15 mouse cellular contexts compared by ENCODE assay signal in genomic region chr5:124209850-124210249, GRCm38 (mm10). TPM values are rescaled to one million over a fixed set of nuclear protein-coding genes. Genes with fewer than 3 reads are reported as not detected.
DNase-seq lines count a peak whose midpoint lies in the region; ATAC-seq and TF ChIP-seq lines count a peak whose summit lies in the region.
"Had no signal": no experiment of that assay in that cellular context is flagged by ENCODE, and none has a peak within 500 bp of the region (broad histone marks: within the 10 kb centered on the region; RNA-seq: fewer than 3 reads in every experiment).

No protein-coding gene starts in this region.

- peaks cover 84 to 90% of the 10 kb centered on the region in 2 experiments for H3K4me1 ChIP-seq in heart, embryonic 14.5 days (ENCODE audit: control insufficient read depth in 2 of 2, insufficient read depth in 2 of 2, low read length in 2 of 2)
- H3K4me1 ChIP-seq in testis, adult 2 months (ENCODE audit: control insufficient read depth, insufficient read depth, low read length), result peaks cover 2% of the 10 kb centered on the region; the same call in 1 of the 2 replicates
- H3K4me1 ChIP-seq in liver, embryonic 11.5 days (replicated peaks; ENCODE audit: control insufficient read depth, insufficient read depth, low read length), result peaks cover 79% of the 10 kb centered on the region
- H3K4me1 ChIP-seq in forebrain, embryonic 15.5 days, result peaks cover 10% of the 10 kb centered on the region

- H3K36me3 ChIP-seq in heart, embryonic 14.5 days (ENCODE audit: control insufficient read depth, insufficient read depth, low read length), result peaks cover 4% of the 10 kb centered on the region
- H3K36me3 ChIP-seq in testis, adult 2 months (ENCODE audit: control insufficient read depth, insufficient read depth, low read length), result no peaks in the 10 kb centered on the region
- H3K36me3 ChIP-seq in liver, embryonic 11.5 days (ENCODE audit: control insufficient read depth, insufficient read depth, low read length), result 0 out of 2 replicates have a peak, but pooled peaks cover under 1% of the 10 kb centered on the region
- no peaks in the 10 kb centered on the region for H3K36me3 ChIP-seq in forebrain, embryonic 15.5 days

- 21% methylated on average over 6 of the region's 6 CpGs for WGBS in heart, embryonic 14.5 days
- 30% methylated on average over 6 of the region's 6 CpGs for WGBS in liver, embryonic 11.5 days
- 58% methylated on average over 6 of the region's 6 CpGs for WGBS in forebrain, embryonic 15.5 days

- peak overlapping the region; percentile 65 for H3K9ac ChIP-seq in heart, embryonic 14.5 days (ENCODE audit: low read length)
- H3K9ac ChIP-seq in liver, embryonic 11.5 days (ENCODE audit: low read depth, low read length), result 0 out of 2 replicates have a peak overlapping the region, but pooled peaks have one; percentile 6
- H3K9ac ChIP-seq in forebrain, embryonic 15.5 days (replicated peaks), result no peak overlapping the region
- H3K9ac ChIP-seq: embryonic facial prominence, embryonic 12.5 days had no signal

- no peaks in the 10 kb centered on the region for H3K27me3 ChIP-seq in heart, embryonic 14.5 days (ENCODE audit: control insufficient read depth, insufficient read depth, low read length)
- H3K27me3 ChIP-seq in testis, adult 2 months (ENCODE audit: control insufficient read depth, insufficient read depth, low read length), result no peaks in the 10 kb centered on the region
- no peaks in the 10 kb centered on the region for H3K27me3 ChIP-seq in liver, embryonic 11.5 days (replicated peaks; ENCODE audit: control insufficient read depth, insufficient read depth, low read length)
- H3K27me3 ChIP-seq in forebrain, embryonic 15.5 days, result no peaks in the 10 kb centered on the region
- H3K27me3 ChIP-seq: embryonic facial prominence, embryonic 12.5 days; megakaryocyte, embryonic 14.5 days had no signal

- H3K4me3 ChIP-seq in heart, embryonic 14.5 days (ENCODE audit: control insufficient read depth in 1 of 2, insufficient read depth in 1 of 2, low read depth in 1 of 2, low read length in 2 of 2), result no peak overlapping the region
- no peak overlapping the region for H3K4me3 ChIP-seq in testis, adult 2 months (ENCODE audit: control insufficient read depth, low read depth, low read length)
- no peak overlapping the region for H3K4me3 ChIP-seq in liver, embryonic 11.5 days (ENCODE audit: low read depth, low read length)
- no peak overlapping the region for H3K4me3 ChIP-seq in forebrain, embryonic 15.5 days
- H3K4me3 ChIP-seq: embryonic facial prominence, embryonic 12.5 days; megakaryocyte, embryonic 14.5 days had no signal

- no peak for TF ChIP-seq CTCF in testis, adult 2 months (IDR thresholded peaks at IDR 0.05; ENCODE audit: control insufficient read depth, insufficient read depth, insufficient replicate concordance, low read depth, low read length)

- no peaks in the 10 kb centered on the region for H3K9me3 ChIP-seq in heart, embryonic 14.5 days (ENCODE audit: control insufficient read depth, low read length)
- H3K9me3 ChIP-seq in liver, embryonic 11.5 days (ENCODE audit: control insufficient read depth, low read length), result no peaks in the 10 kb centered on the region
- H3K9me3 ChIP-seq in forebrain, embryonic 15.5 days, result no peaks in the 10 kb centered on the region
- H3K9me3 ChIP-seq: embryonic facial prominence, embryonic 12.5 days; megakaryocyte, embryonic 14.5 days had no signal

- H3K4me2 ChIP-seq in heart, embryonic 14.5 days (ENCODE audit: low read length), result no peak overlapping the region
- peak overlapping the region; percentile 46 for H3K4me2 ChIP-seq in liver, embryonic 11.5 days
- no peak overlapping the region for H3K4me2 ChIP-seq in forebrain, embryonic 15.5 days (replicated peaks)
- H3K4me2 ChIP-seq: embryonic facial prominence, embryonic 12.5 days had no signal

- DNase-seq in heart, adult 11 months, result no peak
- DNase-seq in testis, postnatal 10 days (ENCODE audit: low spot score), result no peak
- no peak for DNase-seq in liver, embryonic 11.5 days (ENCODE audit: low spot score)
- DNase-seq in Muller cell, postnatal 12 days (ENCODE audit: inconsistent ontology term), result no peak
- DNase-seq: adrenal gland, postnatal 25 days; kidney, adult 18-20 months; layer of hippocampus, postnatal 36 days; retina, postnatal 1 day had no signal

- TF ChIP-seq POLR2A in testis, adult 2 months (IDR thresholded peaks at IDR 0.05; ENCODE audit: control insufficient read depth, low read depth, low read length), result no peak

- no peak for ATAC-seq in heart, embryonic 14.5 days (ENCODE audit: insufficient number of reproducible peaks, insufficient read depth, low FRiP score, low read depth)
- peak; percentile 91 for ATAC-seq in liver, embryonic 11.5 days (replicated peaks; ENCODE audit: low FRiP score)
- no peak for ATAC-seq in activated CD4-positive, CD25-positive, alpha-beta regulatory T cell, adult 4 months
- no peak for ATAC-seq in forebrain, embryonic 15.5 days (replicated peaks)
- ATAC-seq: hindbrain, postnatal 0 days had no signal

- peak overlapping the region; percentile 8 to 83 for H3K27ac ChIP-seq in heart, embryonic 14.5 days (replicated peaks in 1 of 2; ENCODE audit: control insufficient read depth in 1 of 2, insufficient read depth in 1 of 2, low read depth in 2 of 2, low read length in 2 of 2)
- H3K27ac ChIP-seq in testis, adult 2 months (ENCODE audit: control insufficient read depth, insufficient read depth, low read depth, low read length), result 0 out of 2 replicates have a peak overlapping the region, but pooled peaks have one; percentile 33
- H3K27ac ChIP-seq in liver, embryonic 11.5 days (ENCODE audit: low read depth, low read length), result peak overlapping the region; percentile 67
- H3K27ac ChIP-seq in forebrain, embryonic 15.5 days (replicated peaks), result no peak overlapping the region
- H3K27ac ChIP-seq: embryonic facial prominence, embryonic 12.5 days; hindbrain, postnatal 0 days had no signal

RNA-seq across cellular contexts. Expression of gene Pitpnm2, which starts 39.7 kb away (rescaled TPM):
- polyA plus RNA-seq in heart, embryonic 14.5 days (2014; fragmentation: Nextera tagmentation; extraction: Ambion mirVana), result 10.2 and 12.0 TPM in 2 replicates
- 54.9 and 61.9 TPM in 2 replicates for polyA plus RNA-seq in testis, adult 2 months (2012; rRNA removed)
- 5.1 and 5.9 TPM in 2 replicates for polyA plus RNA-seq in liver, embryonic 11.5 days (2014; fragmentation: Nextera tagmentation; extraction: Ambion mirVana)
- 10 to 100 TPM; 10.6 to 11.3 TPM for polyA plus RNA-seq in activated CD4-positive, CD25-positive, alpha-beta regulatory T cell, adult 4 months (2017; shearing (Covaris generic))
- polyA plus RNA-seq in forebrain, embryonic 15.5 days (2015; fragmentation: Nextera tagmentation; extraction: Ambion mirVana), result 10.9 and 11.4 TPM in 2 replicates
